Mouse (Mus musculus): Measurements from ENCODE around the gene Cavin4. TPM values are rescaled to one million over a fixed set of nuclear protein-coding genes. Genes with fewer than 3 reads are reported as not detected.

The Cavin4 gene
- not detected in 2 replicates for total RNA-seq (2017)

DNA sequence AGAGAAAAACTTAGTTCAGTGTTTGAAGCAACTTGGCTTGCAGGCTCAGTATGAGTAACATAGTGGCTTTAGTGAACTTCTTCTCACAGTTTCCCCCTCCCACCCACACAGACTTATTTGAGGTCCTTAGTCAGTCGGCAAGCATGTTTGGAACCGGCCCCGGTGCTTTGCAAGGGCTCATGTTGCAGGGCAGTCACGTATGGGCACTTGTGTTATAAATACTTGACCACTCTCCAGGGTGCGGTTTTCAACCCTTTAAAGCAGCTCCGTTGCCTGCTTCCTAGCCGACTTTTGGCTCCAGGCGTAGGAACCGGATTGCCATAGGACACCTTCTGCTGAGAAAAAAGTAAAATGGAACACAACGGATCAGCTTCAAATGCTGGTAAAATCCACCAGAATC lies at the start of gene Cavin4:
Cavin4 (plus strand) TSS at position 244 of the 400 bp plus-strand sequence.
- ATAC-seq (replicated peaks in 1 of 2; ENCODE audit: insufficient read depth in 1 of 2, low FRiP score in 2 of 2, low TSS enrichment in 1 of 2, low read depth in 1 of 2, poor library complexity in 2 of 2, severe bottlenecking in 2 of 2): no peak

DNA sequence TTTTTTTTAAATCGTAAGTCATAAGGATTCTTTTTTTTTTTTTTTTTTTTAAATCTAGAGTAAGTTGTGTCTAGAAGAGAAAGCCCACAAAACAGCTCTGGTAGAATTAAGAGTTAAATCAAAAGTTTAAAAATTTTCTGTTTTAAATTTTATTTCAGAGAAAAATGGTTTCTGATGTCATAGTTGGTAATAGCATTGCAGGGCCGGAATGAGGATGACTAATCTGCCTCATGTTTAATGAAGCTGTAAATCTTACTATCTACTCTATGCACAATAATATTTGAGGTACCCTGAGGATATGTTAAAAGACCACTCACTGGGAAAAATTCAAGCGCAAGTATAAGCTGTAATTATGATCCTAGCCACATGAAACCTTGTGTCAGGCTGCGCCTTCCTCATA lies 47.8 kb upstream of the Cavin4 start:
- no peak for ATAC-seq (replicated peaks in 1 of 2; ENCODE audit: insufficient read depth in 1 of 2, low FRiP score in 2 of 2, low TSS enrichment in 1 of 2, low read depth in 1 of 2, poor library complexity in 2 of 2, severe bottlenecking in 2 of 2)

DNA sequence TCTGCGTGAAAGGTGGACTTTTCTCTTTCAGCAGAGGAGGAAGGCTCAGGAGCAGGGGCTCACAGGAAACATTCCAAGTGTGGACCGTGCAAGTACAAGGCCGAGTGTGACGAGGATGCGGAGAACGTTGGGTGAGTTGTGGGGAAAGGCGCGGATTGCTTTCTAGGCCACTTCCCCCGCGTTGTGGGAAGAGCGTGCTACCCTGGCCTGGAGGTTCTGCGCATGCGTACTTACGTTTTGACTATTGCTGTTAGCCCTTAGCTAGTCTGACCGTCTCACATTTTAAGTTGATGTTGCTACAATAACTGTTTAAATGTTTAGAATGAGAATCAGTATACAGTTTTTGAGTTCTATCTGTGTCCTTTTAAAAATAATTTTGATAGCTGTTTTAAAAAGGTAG lies 46.1 kb upstream of the Cavin4 start:
- no peak for ATAC-seq (replicated peaks in 1 of 2; ENCODE audit: insufficient read depth in 1 of 2, low FRiP score in 2 of 2, low TSS enrichment in 1 of 2, low read depth in 1 of 2, poor library complexity in 2 of 2, severe bottlenecking in 2 of 2)

DNA sequence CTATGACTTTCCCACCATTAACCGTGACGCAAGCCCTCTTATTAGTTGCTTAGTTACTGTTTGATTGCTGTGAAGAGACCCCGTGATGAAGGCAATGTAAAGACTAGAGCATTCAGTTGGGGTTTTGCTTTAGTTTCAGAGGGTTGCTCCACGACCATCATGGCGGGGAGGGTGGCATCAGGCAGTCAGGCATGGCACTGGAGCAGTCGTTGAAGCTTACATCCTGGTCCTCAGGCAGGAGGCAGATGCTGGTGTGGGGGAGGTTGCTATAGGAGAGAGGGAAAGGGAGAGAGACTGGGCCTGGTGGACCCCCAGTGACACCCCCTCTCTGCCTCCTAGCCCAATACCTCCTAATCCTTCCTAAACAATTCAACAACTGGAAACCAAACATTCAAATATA lies 43.2 kb upstream of the Cavin4 start:
- no peak for ATAC-seq (replicated peaks in 1 of 2; ENCODE audit: insufficient read depth in 1 of 2, low FRiP score in 2 of 2, low TSS enrichment in 1 of 2, low read depth in 1 of 2, poor library complexity in 2 of 2, severe bottlenecking in 2 of 2)

DNA sequence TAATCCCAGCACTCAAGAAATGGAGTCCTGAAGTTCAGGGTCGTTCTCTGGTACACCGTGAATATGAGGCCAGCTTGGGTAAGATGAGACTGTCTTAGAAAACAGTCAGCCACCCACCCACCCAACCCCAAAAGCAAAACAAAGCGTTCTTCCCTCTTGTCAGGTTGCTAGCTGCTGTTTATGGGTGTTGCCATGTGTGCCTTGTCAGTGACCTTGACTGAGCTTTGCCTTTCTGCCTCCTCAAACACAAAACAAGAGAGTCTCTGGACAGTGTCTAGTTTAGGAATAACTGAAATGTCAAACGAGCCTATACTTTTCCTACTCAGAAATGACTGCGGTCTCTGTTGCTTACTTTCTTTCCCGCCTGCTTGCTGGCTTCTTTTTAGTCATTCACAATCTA lies 41.1 kb upstream of the Cavin4 start:
- ATAC-seq (replicated peaks in 1 of 2; ENCODE audit: insufficient read depth in 1 of 2, low FRiP score in 2 of 2, low TSS enrichment in 1 of 2, low read depth in 1 of 2, poor library complexity in 2 of 2, severe bottlenecking in 2 of 2): no peak

DNA sequence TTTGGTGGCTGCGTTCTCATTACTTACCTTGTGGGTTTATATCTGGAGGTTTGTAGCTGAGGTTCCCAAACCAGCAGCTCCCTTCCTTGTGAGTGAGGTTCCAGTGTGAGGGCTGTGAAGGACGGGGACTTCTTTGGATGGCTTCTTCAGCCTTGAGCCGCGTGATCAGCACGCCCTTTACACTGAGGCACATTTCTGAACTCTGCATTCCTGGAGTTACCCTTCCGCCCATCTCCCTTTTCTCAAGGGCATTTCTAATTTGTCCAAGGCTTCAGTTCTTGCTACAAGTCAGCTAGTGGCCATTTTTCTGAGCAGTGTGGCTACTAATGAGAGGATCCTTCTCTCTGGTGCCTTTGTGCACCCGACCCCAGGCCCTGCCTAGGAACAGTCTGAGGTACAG lies 40.4 kb upstream of the Cavin4 start:
- no peak for ATAC-seq (replicated peaks in 1 of 2; ENCODE audit: insufficient read depth in 1 of 2, low FRiP score in 2 of 2, low TSS enrichment in 1 of 2, low read depth in 1 of 2, poor library complexity in 2 of 2, severe bottlenecking in 2 of 2)

DNA sequence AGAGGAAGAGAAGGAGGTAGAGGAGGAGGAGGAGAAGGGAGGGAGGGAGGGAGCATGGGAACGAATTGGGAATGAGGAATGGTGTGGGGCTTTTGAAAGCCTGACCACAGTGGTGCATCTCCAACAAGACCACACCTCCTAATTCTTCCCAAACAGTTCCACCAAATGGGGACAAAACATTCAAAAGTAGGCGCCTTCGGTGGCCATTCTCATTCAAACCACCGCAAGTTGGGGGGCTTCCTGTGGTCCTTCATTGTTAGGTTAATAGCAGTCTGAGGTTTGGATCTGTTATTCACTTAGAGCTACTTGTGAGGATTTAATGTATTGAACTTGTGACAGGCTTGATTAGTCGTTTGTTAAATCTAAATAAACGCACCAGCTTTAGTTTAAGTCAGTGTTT lies 38.4 kb upstream of the Cavin4 start:
- ATAC-seq (replicated peaks in 1 of 2; ENCODE audit: insufficient read depth in 1 of 2, low FRiP score in 2 of 2, low TSS enrichment in 1 of 2, low read depth in 1 of 2, poor library complexity in 2 of 2, severe bottlenecking in 2 of 2): no peak

DNA sequence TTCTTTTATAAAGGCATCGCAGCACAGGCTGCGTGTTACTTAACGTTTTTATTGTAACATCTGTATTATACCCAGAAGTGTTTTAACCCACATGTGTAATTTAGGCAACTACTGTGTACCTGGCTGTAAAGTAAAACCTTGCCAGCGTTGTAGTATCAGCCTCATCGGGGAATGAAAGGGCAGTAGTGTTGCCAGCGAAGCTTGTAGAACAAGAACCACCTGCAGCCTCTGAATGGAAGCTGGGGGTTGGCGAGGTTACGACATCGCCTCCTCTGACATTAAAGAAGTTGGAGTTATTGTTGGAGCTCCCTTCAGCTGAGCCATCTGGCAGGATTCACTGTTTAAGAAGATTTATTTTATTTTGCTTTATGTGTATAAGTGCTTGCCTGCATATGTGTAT lies 37.5 kb upstream of the Cavin4 start:
- no peak for ATAC-seq (replicated peaks in 1 of 2; ENCODE audit: insufficient read depth in 1 of 2, low FRiP score in 2 of 2, low TSS enrichment in 1 of 2, low read depth in 1 of 2, poor library complexity in 2 of 2, severe bottlenecking in 2 of 2)

DNA sequence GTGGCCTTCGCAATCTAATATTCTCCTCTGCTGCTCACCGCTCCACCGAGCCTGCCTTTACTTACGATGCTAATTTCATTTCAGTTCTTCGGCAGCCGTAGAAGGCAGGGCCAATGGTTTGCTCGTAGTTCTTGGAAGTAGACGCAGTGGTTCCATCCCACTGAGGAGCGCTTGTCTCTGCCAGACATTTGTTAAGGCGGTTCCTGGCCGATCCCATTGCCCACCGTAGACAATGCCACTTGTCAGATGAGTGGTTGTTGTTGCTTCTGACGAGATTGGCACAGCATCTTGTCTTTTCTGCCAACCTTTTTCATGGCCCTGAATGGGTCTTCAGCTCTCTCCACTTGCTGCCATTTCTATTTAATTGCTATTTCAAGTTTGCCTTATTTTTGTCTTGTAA lies 33.9 kb upstream of the Cavin4 start:
- no peak for ATAC-seq (replicated peaks in 1 of 2; ENCODE audit: insufficient read depth in 1 of 2, low FRiP score in 2 of 2, low TSS enrichment in 1 of 2, low read depth in 1 of 2, poor library complexity in 2 of 2, severe bottlenecking in 2 of 2)

DNA sequence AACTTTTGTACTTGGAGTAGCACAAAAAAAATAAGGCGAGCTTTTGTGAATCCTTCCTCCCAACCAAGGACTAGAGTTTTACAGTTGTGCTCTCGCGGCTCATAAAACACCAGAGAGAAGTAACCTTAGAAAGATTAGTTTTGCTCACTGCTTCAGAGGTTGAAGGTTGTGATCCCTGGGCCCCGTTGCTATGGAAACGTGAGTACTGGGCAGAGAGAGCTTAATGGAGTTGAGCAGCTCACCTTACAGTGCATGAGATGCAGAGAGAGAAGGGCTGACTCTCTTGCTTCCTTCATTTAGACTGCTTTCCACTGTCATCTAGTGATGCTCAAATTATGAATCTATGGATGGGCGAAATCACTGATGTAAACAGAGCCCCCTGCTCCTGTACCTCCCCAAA lies 29.8 kb upstream of the Cavin4 start:
- ATAC-seq (replicated peaks in 1 of 2; ENCODE audit: insufficient read depth in 1 of 2, low FRiP score in 2 of 2, low TSS enrichment in 1 of 2, low read depth in 1 of 2, poor library complexity in 2 of 2, severe bottlenecking in 2 of 2): no peak

DNA sequence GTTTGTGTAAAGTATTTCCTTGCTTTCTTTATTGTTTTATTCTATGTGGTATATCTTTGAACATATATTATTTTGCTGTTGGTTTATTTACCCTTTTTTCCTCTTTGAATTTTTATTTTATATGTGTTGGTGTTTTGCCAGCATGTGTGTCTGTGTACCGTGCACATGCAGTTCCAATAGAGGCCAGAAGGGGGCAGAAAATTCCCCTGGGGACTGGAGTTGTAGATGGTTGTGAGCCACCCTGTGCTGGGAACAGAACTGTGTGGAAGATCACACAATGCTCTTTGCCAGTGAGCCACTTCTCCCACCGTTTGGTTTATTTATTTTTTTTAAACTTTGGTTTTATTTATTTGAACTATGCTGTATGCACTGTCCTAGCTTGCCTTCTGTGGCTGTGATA lies 29.3 kb upstream of the Cavin4 start:
- no peak for ATAC-seq (replicated peaks in 1 of 2; ENCODE audit: insufficient read depth in 1 of 2, low FRiP score in 2 of 2, low TSS enrichment in 1 of 2, low read depth in 1 of 2, poor library complexity in 2 of 2, severe bottlenecking in 2 of 2)

DNA sequence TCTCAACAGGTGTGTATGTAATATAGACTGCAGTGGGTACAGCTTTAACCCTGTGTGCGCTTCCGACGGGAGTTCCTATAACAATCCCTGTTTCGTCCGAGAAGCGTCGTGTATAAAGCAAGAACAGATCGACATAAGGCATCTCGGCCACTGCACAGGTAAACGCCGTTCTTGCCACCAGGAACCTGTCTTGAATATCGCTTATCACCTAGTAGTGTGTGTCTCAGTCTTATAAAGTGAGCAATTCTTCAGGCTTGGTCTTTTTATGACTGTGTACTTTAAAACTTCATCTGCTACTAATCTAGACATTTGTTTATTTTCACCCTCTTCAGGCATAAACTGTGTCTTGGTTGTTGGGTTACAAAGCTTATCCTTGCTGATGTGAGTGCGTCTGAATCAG lies 26.5 kb upstream of the Cavin4 start:
- ATAC-seq (replicated peaks in 1 of 2; ENCODE audit: insufficient read depth in 1 of 2, low FRiP score in 2 of 2, low TSS enrichment in 1 of 2, low read depth in 1 of 2, poor library complexity in 2 of 2, severe bottlenecking in 2 of 2): no peak

DNA sequence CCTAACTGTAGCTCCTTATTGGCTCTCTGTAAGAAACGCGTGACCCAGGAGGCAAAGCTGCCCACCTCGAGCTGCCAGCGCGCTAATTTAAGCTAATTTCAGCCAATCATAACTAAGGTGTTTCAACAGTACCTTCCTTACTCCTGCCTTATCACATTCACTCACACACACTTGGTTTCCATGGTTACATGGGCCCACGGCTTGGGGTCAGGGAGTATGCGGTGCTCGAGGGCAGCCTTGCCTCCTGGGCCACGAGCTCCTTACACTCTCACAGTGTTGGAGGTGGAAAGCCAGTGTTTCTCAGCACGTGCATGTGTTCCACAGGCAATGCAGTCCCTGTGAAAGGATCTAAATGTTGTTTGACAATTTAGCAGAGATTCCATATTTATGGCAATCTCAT lies 25.2 kb upstream of the Cavin4 start:
- ATAC-seq (replicated peaks in 1 of 2; ENCODE audit: insufficient read depth in 1 of 2, low FRiP score in 2 of 2, low TSS enrichment in 1 of 2, low read depth in 1 of 2, poor library complexity in 2 of 2, severe bottlenecking in 2 of 2): no peak

DNA sequence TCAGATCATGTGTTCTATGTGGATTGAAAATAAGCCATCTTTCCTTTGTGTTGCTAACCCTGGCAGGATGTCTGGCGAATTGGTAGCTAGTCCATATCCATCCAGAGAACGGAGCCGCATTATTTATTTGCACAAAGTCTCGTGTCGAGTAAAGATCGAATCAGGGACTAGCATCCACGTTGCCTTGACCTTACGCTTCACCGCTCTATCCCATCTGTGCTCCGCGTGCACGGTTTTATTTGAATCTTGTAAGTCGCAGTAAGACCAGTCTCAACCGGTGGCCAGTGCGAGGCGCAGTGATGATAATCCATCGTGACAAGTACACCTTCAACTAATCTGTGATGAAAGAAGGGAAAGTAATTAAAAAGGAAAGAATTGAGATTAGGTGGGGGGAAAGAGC lies 23.8 kb upstream of the Cavin4 start:
- no peak for ATAC-seq (replicated peaks in 1 of 2; ENCODE audit: insufficient read depth in 1 of 2, low FRiP score in 2 of 2, low TSS enrichment in 1 of 2, low read depth in 1 of 2, poor library complexity in 2 of 2, severe bottlenecking in 2 of 2)

DNA sequence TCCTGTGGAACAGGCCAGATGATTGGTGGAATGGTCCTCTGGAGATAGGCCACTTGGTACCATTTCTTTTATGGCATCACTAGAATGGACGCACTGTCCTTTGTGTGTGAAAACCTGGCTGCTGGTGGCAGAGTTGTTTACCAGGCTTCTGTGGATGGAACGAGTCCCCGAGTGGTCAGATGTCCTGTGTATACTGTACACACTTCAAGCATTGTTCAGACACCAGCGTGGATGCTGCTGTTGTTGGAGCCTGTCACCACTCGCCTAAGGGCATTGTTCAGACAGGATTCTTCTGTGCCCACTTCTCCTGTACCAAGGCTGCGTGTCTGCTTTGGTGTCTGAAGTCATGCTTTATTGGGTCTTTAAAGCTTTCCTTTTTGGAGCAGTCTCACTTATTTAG lies 19.5 kb upstream of the Cavin4 start:
- ATAC-seq (replicated peaks in 1 of 2; ENCODE audit: insufficient read depth in 1 of 2, low FRiP score in 2 of 2, low TSS enrichment in 1 of 2, low read depth in 1 of 2, poor library complexity in 2 of 2, severe bottlenecking in 2 of 2): no peak

DNA sequence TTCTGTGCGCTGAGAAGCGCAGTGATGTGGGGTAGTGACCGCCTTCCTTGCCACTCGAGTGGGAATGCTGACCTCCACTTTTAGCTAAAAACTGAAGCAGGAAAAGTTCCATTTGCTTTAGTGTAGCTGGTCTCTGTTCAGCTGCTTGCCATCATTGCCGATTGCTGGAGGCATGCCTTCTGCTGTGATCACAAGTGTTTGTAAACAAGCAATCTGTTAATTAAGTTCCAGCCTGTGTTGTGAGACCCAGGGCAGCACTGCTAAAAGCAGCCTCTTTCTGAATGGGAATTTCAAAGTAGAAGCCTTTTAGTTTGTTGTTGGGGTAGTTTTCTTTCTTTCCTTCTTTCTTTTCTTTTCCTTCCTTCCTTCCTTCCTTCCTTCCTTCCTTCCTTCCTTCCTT lies 17.2 kb upstream of the Cavin4 start:
- ATAC-seq (replicated peaks in 1 of 2; ENCODE audit: insufficient read depth in 1 of 2, low FRiP score in 2 of 2, low TSS enrichment in 1 of 2, low read depth in 1 of 2, poor library complexity in 2 of 2, severe bottlenecking in 2 of 2): no peak

DNA sequence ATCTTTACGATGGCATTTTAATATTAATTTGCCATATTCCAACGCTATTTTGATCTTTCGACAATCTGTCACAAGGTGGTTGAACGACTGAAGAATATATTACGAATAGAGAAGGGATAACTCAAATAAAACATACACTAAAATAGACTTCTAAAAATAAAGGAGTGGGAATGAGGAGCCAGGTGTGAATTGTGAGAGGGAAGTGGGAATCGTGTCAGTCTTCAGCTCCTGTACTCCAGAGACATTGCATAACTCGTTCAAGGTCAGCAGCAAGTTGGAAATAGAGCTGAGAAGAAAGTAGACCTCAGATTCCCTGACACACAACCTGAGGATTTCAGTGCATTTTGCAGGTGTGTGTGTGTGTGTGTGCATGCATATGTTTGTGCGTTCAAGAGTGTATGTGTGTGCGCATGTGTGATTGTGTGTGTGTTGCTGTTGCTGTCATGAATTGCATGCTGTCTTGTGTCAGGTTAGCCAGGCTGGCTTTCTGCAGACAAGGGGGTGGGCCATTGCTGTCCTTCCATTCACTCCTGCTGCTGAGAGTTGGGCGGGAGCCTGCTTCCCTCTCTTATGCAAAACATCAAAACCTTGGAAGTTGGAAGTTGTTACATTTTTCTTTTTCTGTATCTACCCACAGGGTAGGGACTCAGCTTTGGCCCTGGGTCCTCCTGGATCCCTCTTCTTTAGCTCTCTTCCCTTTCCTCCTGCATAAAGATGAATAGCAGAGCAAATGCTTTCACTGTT lies 12.5 kb upstream of the Cavin4 start:
- no peak for ATAC-seq (replicated peaks in 1 of 2; ENCODE audit: insufficient read depth in 1 of 2, low FRiP score in 2 of 2, low TSS enrichment in 1 of 2, low read depth in 1 of 2, poor library complexity in 2 of 2, severe bottlenecking in 2 of 2)

DNA sequence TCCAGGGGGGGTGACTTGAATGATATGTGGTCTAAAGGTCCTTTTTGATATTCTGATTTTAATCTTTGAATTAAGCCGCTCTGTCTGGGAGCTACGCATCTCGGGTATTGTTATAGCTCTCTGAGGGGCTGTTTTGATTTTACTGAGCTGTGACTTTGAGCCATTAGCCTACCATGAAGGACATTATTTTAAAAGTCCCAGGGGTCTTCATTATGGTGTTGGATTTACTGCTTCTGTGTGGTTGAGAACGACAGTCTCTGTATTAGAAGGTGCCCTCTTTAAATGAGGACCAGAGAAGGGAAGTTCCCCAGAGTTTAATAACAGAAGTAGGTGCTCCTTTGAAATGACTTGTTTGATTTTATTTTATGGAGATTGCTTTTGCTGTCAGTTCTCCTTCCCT lies 9.2 kb upstream of the Cavin4 start:
- ATAC-seq (replicated peaks in 1 of 2; ENCODE audit: insufficient read depth in 1 of 2, low FRiP score in 2 of 2, low TSS enrichment in 1 of 2, low read depth in 1 of 2, poor library complexity in 2 of 2, severe bottlenecking in 2 of 2): no peak

DNA sequence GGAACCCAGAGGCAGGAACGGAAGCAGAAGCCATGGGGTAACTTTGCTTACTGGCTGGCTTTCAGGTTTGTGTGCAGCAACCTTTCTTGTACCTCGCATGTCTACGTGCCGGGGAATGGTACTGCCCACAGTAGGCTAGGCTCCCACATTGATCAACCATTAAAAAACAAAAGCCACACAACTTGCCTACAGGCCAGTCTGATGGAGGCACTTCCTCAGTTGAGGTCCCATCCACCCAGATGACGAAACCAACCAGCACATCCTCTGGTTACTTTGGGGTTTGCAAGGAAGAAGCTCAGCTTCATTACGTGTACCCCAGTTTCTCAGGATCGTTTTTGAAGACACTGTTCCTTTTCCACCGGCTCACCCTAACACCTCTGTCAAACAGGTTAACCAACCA lies 6.8 kb upstream of the Cavin4 start:
- ATAC-seq (replicated peaks in 1 of 2; ENCODE audit: insufficient read depth in 1 of 2, low FRiP score in 2 of 2, low TSS enrichment in 1 of 2, low read depth in 1 of 2, poor library complexity in 2 of 2, severe bottlenecking in 2 of 2): no peak

DNA sequence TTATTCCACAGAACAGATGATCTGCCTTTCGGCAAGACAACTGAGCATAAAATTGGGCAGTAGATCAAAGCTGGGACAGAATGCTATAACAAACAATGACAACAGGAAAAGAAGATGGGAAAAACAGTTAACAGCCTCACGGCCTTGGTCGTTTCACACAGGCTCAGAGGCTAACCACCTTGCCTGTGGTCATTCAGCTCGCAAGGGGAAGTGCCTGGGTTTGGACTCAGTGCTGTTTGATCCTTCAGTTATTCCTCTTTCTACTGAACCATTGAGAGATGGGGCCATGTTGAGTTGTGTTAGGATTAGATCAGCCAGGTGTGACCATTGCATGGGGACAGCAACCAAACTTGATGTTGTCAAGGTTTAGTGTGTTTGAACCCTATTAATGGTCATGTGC lies 3.2 kb upstream of the Cavin4 start:
- no peak for ATAC-seq (replicated peaks in 1 of 2; ENCODE audit: insufficient read depth in 1 of 2, low FRiP score in 2 of 2, low TSS enrichment in 1 of 2, low read depth in 1 of 2, poor library complexity in 2 of 2, severe bottlenecking in 2 of 2)
